Mouse (Mus musculus) 416B (cell line): ENCODE measurements around the gene Uimc1.

ENCODE experiments used
- DNase-seq: peaks from one replicate; pipeline ENCODE4 v3.0.0; 2011; ENCODE audit warnings: low read depth

The Uimc1 gene

DNA sequence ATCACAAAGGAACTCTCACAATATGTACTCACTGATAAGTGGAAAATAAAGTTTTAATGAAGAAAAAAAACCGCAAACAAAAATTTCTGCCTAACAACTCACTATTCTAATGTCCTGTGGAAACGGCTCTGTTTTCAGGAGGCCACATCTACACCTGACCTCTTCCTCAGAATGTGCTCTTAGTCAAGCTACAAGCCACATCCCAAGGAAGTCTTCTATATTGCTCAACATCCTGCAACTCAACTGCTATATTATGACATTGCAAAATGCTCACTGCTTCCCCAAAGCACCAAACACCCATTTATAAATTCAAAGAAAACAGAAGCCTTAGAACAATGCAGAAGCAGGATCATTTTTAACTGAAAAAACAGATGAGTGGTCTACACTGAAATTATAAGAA lies 60.1 kb downstream of the Uimc1 start:
- peak; percentile 97 for DNase-seq

DNA sequence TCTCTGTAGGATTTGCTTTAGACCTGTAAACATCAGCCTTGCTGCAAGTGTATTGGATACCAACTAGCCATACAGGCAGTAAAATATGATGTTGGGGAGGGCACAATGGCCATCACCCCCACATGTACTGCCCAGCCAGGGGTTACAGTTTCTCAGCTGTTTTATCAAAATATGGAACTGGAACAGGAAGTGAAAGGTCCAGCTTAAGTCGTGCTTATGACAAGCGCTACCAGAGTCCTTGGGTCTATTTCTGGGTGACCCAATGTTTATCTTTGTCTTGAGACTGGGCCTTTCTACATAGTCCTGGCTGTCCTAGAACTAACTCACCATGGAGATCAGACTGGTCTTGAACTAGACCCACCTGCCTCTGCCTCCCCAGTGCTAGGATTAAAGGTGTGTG lies 75.9 kb downstream of the Uimc1 start:
- DNase-seq, result no peak

DNA sequence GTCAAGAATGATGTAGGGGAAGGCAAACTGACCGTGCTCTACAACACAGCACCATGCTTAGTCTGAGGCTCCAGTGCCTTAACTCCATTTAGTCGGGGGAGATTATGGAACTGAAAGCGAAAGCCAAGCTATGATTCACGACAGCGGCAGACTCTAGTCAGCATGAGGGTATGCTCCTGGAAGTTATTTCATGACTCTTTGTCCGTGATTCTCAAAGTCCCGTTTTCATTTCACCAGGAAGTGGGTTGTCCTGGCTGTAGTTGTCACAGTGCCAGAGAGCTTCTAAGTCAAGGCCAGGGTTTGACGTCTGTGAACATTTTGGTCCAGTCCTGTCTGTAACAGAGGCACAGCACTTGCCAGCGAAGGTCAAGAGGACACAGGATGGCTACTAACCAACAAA lies 77.4 kb downstream of the Uimc1 start:
- peak; percentile 91 for DNase-seq

DNA sequence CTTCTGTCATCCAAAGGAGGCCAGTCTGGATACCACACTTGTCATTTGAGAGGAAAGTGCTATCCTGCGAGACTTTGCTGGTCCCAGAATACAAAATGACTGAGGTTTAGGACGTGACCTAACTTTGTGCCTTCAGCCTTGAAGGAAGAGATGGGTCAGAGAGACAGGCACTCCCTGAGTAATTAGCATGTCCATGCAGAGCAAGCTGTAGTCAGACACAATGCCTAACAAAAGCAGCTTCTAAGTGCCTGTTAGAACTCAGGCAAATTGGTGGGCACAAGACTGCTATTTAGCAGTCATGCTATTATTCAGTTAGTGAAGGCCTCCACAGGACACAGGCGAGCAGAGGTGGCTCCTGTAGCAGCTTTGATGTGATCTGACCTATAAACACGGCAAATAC lies 77.8 kb downstream of the Uimc1 start:
- DNase-seq, result no peak

DNA sequence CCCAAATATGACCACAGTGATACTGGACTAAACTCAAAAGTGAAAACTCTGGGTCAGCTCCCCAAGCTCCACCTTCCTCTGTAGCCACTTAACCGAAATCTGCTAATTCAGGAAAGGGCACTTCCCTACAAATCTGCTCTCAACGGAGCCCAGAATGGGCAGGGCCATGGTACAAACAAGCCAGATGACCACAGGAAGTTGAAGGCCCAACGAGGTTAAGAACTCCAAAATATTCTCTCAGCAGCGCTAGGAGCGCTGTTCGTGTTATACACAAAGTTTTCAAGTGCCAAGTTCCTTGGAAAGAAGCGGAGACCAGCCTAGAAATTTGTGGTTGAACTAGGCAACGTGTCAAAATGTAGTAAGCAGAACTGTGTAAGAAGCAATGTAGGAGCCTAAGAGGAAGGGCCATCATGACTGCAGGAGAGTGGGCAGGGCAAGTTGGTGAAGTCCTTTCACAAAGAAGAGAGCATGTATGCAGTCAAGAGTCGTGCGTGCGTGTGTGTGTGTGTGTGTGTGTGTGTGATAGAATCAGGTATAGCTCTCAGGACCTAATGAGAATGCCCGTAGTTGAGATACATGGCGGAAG lies 78.8 kb downstream of the Uimc1 start, which contains the start of gene Hk3:
Hk3 (minus strand) TSS at position 192 of the 586 bp plus-strand sequence.
- DNase-seq, result peak; percentile 94

DNA sequence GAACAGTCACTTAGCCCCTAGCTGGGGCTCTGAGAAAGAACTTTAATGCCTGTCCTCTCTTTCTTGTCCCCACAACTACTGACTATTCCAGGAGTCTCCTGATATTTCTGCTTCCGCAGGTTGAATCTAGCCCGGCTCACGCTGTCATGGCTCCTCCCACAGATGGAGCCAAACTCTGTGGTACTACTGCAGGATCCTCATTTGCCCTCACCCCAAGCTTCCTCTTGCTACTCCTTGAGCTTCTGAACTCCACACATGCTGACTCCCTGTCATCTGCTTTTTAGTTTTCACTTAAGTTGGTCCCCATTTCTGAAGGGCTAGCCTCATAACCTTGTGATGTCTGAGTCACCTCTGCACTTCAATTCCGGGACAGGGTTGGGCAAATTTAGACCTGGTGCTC lies 80.0 kb downstream of the Uimc1 start:
- peak; percentile 66 for DNase-seq

DNA sequence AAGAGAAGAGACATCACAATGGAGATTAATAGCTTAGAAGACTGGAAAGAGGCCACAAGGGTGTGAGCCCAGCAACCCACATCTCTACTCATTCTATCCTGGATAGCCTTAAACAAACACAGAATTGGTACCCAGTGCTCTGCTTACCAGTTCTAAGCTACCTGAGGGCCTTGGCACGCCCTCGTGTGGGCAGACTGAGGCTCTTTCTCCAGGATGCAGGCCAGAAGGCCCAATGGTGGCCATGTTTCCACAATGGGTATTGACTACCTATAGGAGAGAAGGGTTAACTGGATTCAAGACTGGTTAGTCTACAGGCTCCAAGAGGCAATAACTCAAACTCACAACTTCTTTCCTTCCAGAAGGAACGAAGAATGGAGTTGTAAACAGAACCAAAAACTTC lies 80.9 kb downstream of the Uimc1 start:
- DNase-seq, result peak; percentile 60

DNA sequence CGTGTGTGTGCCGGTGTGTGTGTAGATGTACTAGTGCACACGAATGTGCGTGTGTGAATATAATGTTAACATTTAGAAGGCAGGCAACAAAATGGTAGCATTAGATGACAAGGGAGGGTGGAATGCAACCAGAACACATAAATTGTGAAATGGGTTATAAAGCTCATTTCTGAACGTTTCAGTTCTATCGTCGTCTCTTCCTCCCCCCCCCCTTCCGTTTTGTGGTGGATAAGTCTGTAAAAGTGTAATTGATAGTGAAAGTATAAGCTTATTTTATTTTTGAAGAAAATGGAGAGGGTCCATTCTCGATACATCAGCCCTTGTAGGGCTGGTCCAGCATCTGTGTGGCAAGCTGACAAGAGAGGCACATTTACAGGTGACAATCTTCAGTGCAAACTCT lies 81.4 kb downstream of the Uimc1 start:
- no peak for DNase-seq

DNA sequence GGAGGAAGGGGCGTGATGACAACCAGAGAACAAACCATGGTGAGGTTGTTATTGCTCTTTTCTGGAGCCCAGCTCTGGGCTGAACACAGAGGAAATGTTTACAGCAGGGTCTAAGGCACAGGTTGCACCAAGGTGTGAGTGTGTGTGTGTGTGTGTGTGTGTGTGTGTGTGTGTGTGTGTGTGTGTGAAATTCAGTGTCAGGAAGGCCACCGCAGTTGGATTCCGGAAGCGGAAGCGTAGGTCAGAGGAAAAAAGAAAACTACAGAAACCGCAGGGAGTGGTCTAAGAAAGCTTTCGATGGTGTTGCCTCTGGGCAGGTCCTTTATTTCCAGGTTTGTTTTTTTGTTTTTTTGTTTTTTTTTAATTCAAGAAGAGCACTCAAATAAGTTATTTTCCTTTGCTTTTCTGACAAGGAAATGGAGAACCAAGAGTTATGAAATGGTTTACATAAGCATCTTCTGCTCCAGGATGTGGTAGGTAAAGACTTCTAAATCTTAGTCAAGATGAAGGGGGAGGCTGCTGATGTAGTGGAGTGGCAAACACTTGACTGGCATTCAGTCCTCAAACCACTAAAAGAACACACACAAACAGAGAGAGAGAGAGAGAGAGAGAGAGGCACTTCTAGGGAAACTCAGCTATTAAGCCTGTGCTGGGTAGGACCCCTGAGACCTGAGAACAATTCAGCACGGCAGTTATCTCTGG lies 82.1 kb downstream of the Uimc1 start:
- DNase-seq, result peak; percentile 50

DNA sequence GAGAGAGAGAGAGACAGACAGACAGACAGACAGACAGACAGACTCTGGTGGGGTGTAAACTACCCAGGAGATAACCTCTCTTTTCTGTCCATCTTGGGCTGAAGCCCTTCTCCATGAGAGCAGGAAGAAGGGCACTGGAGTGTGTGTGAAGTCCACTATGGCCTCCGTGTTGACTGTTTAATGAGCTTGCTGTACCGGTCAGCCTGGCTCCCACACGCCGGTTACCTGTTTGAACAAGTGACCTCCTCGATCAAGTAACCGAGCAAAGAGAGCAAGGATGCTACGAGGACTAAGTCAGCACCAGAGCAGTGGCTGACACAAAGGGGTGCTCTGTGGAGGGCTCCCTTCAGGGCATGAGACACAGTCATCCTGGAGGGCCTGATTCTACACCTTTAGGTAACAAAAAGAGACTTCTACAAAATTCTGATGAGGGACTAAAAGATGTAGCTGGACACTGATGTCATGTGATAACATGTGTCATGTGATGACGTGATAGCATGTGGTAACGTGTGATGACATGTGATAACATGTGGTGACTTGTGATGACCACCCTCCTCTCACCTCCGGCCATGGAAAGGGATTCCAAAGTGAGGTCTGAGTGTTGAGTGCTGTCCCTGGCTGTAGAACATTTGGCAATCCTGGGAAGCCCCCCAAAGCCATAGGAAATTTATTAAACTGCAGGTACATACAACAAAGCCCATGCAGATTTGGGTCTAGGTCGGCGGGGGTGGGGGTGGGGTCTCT lies 82.8 kb downstream of the Uimc1 start:
- no peak for DNase-seq

DNA sequence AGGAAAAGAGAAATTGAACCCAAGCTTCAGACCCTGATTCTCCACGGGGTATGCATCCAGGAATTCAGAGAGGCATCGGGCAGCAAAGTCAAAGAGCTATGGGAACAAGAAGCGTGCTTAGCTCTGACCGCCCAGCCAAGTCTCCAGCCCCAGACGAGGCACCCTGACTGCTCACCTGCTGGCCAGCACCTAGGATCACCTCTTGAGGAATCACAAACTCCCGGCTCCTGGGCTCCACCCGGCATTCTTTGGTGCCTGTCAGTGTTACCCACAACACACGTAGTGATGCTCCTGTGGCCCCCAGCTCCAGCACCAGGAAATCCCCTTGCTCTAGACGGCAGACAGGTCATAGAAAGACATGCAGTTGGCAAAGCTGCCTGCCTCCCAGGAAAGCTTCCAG lies 85.6 kb downstream of the Uimc1 start:
- no peak for DNase-seq

DNA sequence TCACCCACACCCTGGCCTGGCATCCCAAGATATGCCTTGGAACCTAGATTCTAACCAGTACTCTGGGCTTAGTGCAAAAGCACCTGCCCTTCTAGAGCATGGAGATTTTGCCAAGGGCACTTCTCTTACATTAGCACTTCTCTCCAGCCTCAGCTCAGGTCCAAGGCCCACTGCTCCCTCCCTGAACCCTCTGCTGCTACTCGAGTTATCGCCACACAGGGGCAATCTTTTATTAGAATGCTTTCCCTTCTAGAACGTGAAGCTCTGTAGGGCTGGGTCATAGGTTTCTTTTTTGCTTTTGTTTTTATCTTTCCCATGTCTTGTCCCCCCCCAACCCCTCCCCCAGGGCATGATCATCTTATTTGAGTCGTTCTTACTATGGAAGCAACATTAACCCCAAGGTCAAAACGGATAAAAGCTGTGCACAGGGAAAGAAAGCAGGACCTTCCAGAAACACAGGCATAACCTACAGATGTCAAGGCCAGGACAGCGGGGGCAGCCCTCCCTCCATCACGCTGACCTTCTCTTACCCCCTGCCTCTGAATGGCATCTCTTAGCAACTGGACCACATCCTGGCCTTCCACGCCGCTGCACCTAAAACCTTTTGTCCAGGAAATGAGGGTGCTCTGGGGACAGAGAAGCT lies 86.3 kb downstream of the Uimc1 start:
- peak; percentile 67 for DNase-seq

DNA sequence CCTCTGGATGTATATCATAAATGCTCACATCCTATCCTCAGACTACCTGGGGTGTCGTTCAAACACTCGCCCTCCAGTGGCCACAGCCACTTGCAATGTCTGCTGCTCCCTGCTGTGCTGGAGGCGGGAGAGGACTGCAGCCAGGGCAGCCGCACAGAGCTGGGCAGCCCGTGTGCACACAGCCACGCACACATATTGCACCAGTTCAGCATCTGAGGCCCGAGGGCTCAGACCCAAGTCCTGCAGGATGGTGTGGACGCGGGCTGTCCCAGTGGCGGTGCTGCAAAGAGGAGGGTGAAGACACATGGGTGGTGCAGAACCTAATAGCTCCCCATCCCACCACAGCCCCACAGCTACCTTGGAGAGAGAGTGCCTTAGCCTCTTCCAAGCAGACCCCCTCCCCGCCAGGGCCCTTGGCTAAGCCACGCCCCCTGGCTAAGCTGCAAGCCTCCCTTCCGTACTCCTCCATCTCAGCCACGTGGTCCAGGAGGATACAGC lies 88.1 kb downstream of the Uimc1 start:
- peak; percentile 26 for DNase-seq

DNA sequence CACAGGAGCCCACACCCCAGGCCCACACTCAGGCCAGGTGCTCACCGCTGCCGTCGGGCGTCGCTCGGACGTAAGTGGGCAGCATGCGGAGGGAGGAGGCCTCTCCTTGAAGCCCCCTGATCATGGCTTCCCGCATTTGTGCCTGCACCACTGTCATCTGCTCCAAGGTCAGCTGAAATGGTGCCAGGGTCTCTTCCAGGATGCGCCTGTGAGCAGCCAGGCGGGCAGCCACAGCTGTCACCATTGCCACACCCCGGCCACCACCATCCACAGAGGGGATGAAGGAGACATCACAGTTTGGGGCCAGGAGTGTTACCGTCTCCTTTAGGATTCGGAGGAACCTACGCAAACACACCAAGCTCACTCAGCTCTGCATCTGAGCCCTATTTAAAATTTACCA lies 89.0 kb downstream of the Uimc1 start:
- no peak for DNase-seq

DNA sequence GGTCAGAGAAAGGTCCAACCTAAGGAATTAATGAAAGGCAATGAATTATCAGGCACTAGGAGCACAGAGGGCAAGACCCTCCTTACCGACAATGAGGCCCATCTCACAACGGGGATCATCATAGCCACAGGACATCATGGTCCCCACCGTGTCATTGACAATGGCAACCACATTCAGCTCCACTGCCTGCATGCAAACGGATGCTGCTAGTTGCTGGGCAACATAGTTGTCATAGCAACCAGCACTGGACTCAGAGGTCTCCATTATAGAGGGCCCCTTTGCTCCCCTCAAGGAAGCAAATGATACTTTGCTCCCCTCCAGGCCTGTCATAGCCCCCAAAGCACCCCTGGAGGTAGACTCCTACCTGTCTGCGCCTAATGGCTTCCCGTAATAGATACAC lies 91.5 kb downstream of the Uimc1 start:
- DNase-seq, result no peak

DNA sequence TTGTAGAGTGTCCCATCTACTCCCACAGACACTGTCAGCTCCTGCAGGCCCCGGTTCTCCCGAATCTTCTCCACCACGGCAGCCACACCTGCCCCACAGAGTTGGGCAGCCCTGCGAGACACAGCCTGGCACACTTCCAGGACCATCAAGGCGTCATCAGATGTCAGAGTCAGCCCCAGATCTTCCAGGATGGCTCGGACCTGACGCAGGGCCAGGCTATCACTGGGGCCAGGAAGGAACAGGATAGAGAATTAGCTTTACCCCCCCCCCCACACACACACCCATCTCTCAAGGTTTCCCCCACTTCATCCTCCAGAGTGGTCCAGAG lies 93.7 kb downstream of the Uimc1 start:
- DNase-seq, result no peak

DNA sequence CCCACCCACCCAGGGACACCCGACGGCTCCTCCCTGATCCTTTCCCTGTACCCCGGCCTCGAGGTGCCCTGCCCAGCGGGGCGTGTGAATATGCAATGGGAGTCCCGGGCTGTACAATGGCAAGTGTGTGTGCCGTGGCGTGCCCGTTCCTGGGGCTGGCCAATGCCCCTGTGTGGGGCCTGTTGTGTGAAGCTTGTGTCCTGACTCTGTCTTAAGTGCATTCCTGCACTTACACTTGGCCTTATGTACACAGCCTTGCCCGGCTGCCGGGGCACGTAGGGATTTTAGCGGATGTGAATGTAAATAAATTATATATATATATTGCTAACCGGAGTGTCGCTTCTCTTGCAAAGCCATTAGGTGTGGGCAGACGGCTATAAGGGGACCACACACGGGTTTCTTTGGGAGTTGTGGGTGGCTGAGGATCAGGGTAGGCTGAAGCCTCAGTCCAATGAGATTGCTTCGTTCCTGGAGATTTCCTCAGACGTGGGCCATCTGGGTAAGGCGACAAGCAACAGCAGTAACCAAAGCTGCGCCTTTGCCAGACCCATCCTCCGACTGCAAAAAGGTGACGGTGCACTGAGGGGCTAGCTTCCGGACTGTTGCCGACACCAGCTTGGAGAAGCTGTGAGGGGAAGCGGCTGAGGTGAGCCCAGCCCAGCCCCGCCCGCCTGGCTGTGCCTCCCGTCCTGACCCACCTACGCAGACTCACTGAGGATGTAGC lies 94.2 kb downstream of the Uimc1 start:
- no peak for DNase-seq

DNA sequence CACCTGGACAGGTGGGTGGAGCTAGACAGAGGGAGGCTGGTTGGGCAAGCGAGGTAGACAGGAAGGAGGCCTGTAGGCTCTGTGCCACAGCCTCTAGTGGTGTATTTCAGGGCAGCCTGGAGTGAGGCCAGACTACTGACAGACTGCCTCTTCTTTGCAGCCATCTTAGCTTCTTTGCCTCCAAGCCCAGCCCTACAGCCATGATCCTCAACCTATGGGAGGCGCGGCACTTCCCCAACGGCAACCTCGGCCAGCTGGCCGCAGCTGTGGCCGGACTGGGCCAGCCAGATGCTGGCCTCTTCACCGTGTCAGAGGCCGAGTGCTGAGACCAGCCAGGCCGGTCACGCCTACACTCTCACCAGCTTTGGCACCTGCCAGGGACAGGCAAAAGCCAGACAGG lies 95.5 kb downstream of the Uimc1 start:
- no peak for DNase-seq

DNA sequence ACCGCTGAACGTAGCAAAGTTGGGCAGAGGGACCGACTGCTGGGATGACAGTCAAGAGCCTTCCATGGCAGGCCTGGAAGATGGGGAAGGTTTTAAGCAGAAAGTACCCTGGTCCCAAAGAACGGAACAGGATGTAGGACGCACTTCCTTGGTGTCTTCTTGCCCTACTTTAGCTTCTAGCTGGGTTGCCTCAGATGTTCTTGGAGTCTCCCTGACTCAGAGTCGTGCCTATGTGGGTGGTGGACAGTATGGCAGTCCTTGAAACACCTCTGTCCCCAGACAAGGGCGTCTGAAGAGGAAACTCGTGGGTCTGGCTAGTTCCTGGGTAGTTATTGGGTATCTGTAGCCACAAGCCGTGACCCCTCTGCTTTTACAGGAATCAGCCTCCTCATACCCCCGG lies 98.0 kb downstream of the Uimc1 start:
- no peak for DNase-seq

DNA sequence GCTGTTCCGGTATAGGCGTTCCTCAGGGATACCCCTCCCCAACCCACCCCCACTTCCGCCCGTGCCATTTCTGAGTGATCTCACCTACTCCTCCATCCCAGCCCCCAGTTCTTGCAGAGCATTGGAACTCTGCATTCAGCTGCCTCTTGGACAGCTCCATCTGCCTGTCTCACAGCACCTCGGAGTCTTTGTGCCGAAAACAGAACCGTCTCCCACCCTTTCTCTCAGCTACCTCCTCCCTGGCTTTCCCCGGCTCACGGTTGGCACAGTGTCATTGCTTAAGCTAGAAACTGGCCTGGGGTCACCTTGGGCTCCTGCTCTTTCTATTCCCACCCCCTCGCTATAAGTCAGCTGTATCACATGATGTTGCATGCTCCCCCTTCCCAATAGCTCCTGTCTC lies 99.7 kb downstream of the Uimc1 start:
- DNase-seq, result no peak

DNA sequence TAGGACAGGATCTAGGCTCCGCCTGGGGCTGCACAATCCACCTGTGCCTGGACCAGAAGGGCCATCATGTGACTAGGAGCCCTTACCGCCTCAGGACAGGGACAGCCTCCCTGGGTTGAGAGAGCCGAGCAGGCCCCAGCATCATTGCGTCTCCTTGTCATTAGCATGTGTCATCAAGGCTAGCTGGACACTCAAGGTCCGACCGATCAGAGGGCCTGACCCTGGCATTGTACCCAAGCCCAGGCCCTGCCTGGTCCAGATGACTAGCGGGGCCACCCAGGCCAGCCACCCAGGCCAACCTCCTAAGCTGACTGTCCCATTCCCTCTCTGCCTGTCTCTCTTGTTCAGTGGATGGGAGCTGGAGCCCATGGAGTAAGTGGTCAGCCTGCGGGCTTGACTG lies 102.5 kb downstream of the Uimc1 start:
- no peak for DNase-seq

DNA sequence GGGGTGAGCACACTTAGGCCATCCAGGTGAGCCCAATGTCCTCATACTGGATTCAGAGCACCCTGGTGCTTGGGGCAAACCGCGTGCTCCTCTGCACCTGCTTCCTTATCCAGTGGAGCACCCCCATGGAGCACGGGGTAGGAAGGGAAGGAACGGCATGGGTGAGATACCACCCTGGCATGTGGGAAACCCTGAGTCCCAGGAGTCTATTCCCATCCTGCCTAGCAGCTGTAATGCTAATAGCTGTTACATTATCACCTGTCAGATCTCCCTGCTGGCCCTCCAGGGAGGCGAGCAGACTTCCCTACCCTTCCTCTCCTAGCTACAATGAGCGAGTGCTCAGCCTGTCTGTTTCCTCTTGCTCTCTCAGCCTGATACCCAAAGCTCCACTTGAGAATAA lies 104.9 kb downstream of the Uimc1 start:
- DNase-seq, result peak; percentile 17
